Mouse (Mus musculus) kidney, adult 2 months (tissue): ENCODE results near the gene Pfkm.

Experiments
- CTCF ChIP-seq: fragments of 200-500 bp; conservative IDR thresholded peaks from 2 replicates; pipeline ENCODE4 v1.5.1; 2011; ENCODE audit warnings: low read depth, mild to moderate bottlenecking, control low read depth, low read length, moderate library complexity, mixed read lengths; ENCODE audit not compliant: insufficient read depth, insufficient read length
- POLR2A ChIP-seq: fragments of 200-500 bp; IDR thresholded peaks from one replicate; pipeline ENCODE4 v1.6.1; 2011; ENCODE audit warnings: low read depth, low read length, control low read depth

GRCm38 (mm10) chr15:98145559-98146181, 53.3 kb downstream of the Pfkm start:
- TF ChIP-seq CTCF (no peak), POLR2A (no peak)
